Mouse (Mus musculus) MEL (cell line): ENCODE measurements around the gene Fanca.

Source experiments
- CHD1 ChIP-seq: IDR thresholded peaks from 2 replicates; pipeline ENCODE4 v1.6.1; 2012; ENCODE audit warnings: low read depth, mild to moderate bottlenecking, inconsistent platforms, low read length, improper control_type of control experiment
- CHD2 ChIP-seq: IDR thresholded peaks from 2 replicates; pipeline ENCODE4 v1.6.1; 2011; ENCODE audit warnings: low read length, improper control_type of control experiment
- CTCF ChIP-seq, 3 experiments: IDR thresholded peaks in 2 of 3; conservative IDR thresholded peaks in 1 of 3; 2 replicates each; pipeline ENCODE4 v1.5.1; 2011 to 2012; ENCODE audit warnings: low read length in 3 of 3, low read depth in 2 of 3, mild to moderate bottlenecking in 2 of 3, improper control_type of control experiment in 1 of 3, inconsistent platforms in 1 of 3, mixed read lengths in 1 of 3, moderate library complexity in 1 of 3; ENCODE audit not compliant: control insufficient read depth in 1 of 3, insufficient read depth in 1 of 3, poor library complexity in 1 of 3, severe bottlenecking in 1 of 3
- MAX ChIP-seq: IDR thresholded peaks from 2 replicates; pipeline ENCODE4 v1.6.1; 2011; ENCODE audit warnings: low read length, improper control_type of control experiment

DNA sequence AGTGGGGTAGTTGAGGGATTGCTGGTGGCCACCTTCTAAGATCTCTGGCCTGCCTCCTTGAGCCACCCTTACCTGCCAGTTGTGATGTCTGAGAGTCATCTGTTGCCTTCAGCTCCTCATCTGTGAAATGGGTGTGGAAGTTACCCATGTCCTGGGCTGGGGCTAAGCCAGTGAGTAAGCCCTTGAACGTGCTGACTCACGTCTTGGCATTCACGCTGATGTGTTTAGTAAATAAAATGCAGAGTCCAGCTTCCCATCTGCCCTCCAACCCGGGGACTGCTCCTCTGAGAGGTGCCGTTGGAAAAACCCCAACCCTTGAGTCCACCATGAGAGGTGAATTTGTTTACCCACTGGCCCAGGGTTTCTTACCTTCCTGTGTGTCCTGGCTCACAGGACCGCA lies 27.5 kb upstream of the Fanca start:
- no peak for TF ChIP-seq CHD2
- no peak for TF ChIP-seq CTCF (IDR thresholded peaks at IDR 0.05 in 2 of 3, conservative IDR thresholded peaks at IDR 0.05 in 1 of 3; ENCODE audit: control insufficient read depth in 1 of 3, insufficient read depth in 1 of 3, low read depth in 2 of 3, low read length in 3 of 3, poor library complexity in 1 of 3, severe bottlenecking in 1 of 3)
- TF ChIP-seq CHD1, result no peak
- TF ChIP-seq MAX, result no peak
